Mouse (Mus musculus) MEL (cell line): ENCODE data around the gene 9330182L06Rik.

Source experiments
- CTCF ChIP-seq, 3 experiments: IDR thresholded peaks in 2 of 3; conservative IDR thresholded peaks in 1 of 3; 2 replicates each; pipeline ENCODE4 v1.5.1; 2011 to 2012; ENCODE audit warnings: low read length in 3 of 3, low read depth in 2 of 3, mild to moderate bottlenecking in 2 of 3, improper control_type of control experiment in 1 of 3, inconsistent platforms in 1 of 3, mixed read lengths in 1 of 3, moderate library complexity in 1 of 3; ENCODE audit not compliant: control insufficient read depth in 1 of 3, insufficient read depth in 1 of 3, poor library complexity in 1 of 3, severe bottlenecking in 1 of 3
- POLR2A ChIP-seq, 2 experiments: IDR thresholded peaks; 2 replicates each; pipeline ENCODE4 v1.6.1; 2011 to 2012; ENCODE audit warnings: low read length in 2 of 2, mild to moderate bottlenecking in 2 of 2, control low read depth in 1 of 2, improper control_type of control experiment in 1 of 2, low read depth in 1 of 2, moderate library complexity in 1 of 2; ENCODE audit not compliant: control insufficient read depth in 1 of 2, insufficient read depth in 1 of 2, poor library complexity in 1 of 2
- USF2 ChIP-seq, 2 experiments: IDR thresholded peaks; 2 replicates each; pipeline ENCODE4 v1.6.1; 2011 to 2012; ENCODE audit warnings: improper control_type of control experiment in 2 of 2, low read length in 2 of 2, borderline replicate concordance in 1 of 2, inconsistent platforms in 1 of 2, low read depth in 1 of 2, mild to moderate bottlenecking in 1 of 2; ENCODE audit not compliant: insufficient read depth in 1 of 2

GRCm38 (mm10) chr5:9525507-9525906 lies 259.6 kb downstream of the 9330182L06Rik start:
- TF ChIP-seq CTCF (IDR thresholded peaks at IDR 0.05 in 2 of 3, conservative IDR thresholded peaks at IDR 0.05 in 1 of 3; ENCODE audit: control insufficient read depth in 1 of 3, insufficient read depth in 1 of 3, low read depth in 2 of 3, low read length in 3 of 3, poor library complexity in 1 of 3, severe bottlenecking in 1 of 3) (no peak), POLR2A (IDR thresholded peaks at IDR 0.05; ENCODE audit: control insufficient read depth in 1 of 2, insufficient read depth in 1 of 2, low read depth in 1 of 2, low read length in 2 of 2, poor library complexity in 1 of 2) (no peak), USF2 (IDR thresholded peaks at IDR 0.05; ENCODE audit: borderline replicate concordance in 1 of 2, insufficient read depth in 1 of 2, low read depth in 1 of 2, low read length in 2 of 2) (no peak)
